Mouse (Mus musculus) cerebellum, adult 18-20 months (tissue): ENCODE results near the gene Tacc2.
"Not testable (repeated sequence)": the region's sequence is repeated elsewhere in the genome, so short reads cannot be mapped to it uniquely, and the experiment has no call there.

Source experiments
- DNase-seq, 2 experiments: peaks; one replicate each; pipeline ENCODE4 v3.0.0; 2021

The Tacc2 gene

DNA sequence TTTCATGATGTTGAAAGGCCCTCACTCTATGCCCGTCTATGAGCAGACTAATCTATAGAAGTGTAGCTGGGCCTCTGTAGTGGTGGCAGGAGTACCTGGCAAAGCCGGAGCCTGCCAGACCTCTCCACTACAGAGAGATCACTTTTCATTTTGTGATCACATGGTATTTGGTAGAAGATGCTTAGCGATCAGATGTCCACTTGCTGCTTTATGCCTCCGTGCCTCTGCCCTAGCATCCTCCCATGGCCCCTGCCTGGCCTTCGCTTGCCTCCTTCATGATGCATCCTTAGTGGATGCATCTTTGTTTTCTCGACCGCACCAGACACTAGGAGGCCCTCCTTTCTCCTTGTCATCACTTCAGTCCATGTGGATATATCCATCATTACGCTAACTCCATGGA is 79.7 kb downstream of the Tacc2 start:
- DNase-seq = no peak

- no peak for DNase-seq
Observed at GRCm38 (mm10) chr7:130657751-130658150, 80.5 kb downstream of the Tacc2 start.

- DNase-seq = no peak
Observed at GRCm38 (mm10) chr7:130659129-130659528, 81.9 kb downstream of the Tacc2 start.

DNA sequence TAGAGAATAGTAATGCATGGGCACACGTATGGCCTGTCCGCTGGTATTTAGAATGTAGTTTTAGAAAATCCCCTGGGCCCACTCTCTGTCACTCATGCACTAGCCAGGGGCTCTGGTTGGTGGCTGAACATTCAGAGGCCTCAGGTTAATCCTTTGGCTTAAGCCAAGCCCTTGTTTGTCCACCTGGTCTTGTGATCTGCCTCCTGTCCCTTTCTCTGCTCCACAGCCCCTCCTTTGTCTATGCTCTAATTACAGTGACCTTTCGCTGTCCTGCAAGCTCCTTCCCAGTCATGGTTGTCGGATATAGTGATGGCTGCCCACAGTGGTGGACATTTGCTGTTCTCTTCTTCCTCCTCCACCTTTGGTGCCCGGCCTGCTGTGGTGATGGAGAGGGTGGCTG is 85.0 kb downstream of the Tacc2 start:
- no peak for DNase-seq

GRCm38 (mm10) chr7:130662869-130663268 is 85.6 kb downstream of the Tacc2 start:
- no peak for DNase-seq

GRCm38 (mm10) chr7:130664037-130664436 is 86.8 kb downstream of the Tacc2 start:
- DNase-seq = no peak

- DNase-seq = no peak
Observed at GRCm38 (mm10) chr7:130664629-130665028, 87.4 kb downstream of the Tacc2 start.

- no peak for DNase-seq
Observed at GRCm38 (mm10) chr7:130665358-130665757, 88.1 kb downstream of the Tacc2 start.

GRCm38 (mm10) chr7:130668013-130668412 is 90.8 kb downstream of the Tacc2 start:
- not testable (repeated sequence) for DNase-seq

DNA sequence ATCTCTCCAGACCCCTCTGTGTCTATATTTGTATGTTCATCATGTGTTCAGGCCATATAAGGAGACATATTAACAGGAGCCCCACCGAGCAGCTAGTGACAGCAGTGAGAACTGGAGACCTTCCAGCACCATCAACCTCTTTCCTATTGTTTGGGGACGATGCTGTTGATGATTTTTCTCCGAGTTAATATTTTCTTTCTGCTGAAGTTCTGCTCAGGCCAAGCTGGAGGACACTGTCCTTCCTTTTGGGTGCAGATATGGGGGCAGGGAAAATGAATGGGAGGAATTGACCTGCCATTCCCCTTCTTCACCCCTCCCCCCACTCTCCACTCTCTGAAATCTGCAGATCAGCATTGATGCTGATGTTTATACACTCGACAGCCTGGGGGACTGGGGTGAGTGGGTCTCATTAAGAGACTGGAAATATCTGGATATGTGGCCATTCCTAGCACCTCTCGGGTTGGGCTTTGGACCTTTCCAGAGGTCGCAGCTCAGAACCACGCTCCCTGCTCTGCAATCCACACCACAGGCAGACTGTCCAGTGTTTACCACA is 91.6 kb downstream of the Tacc2 start:
- no peak for DNase-seq

- DNase-seq = no peak
Observed at GRCm38 (mm10) chr7:130669370-130669881, 92.2 kb downstream of the Tacc2 start.

- no peak for DNase-seq
Observed at GRCm38 (mm10) chr7:130670358-130670757, 93.1 kb downstream of the Tacc2 start.

DNA sequence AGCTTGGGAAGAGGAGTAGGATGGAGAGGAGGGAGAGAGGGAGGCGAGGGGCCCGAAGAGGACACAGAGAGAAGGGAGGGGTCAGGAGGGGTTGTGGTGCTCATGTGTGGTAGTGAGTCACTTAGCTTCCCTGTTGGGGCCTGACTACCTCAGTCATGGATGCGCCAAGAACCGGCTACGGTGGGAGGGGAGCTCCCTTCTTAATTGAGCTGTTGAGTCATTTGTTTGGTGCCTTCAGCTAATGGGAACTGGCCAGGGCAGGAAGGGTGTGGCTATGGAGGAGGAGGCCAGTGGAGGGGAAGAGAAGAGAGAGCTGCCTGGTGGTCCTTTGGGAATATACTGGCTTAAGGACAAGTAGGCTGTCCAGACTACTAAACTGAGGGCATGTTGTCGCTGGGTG is 94.1 kb downstream of the Tacc2 start:
- DNase-seq = no peak

- DNase-seq = peak; percentile 67 to 69
Observed at GRCm38 (mm10) chr7:130673169-130674033, 96.2 kb downstream of the Tacc2 start.

DNA sequence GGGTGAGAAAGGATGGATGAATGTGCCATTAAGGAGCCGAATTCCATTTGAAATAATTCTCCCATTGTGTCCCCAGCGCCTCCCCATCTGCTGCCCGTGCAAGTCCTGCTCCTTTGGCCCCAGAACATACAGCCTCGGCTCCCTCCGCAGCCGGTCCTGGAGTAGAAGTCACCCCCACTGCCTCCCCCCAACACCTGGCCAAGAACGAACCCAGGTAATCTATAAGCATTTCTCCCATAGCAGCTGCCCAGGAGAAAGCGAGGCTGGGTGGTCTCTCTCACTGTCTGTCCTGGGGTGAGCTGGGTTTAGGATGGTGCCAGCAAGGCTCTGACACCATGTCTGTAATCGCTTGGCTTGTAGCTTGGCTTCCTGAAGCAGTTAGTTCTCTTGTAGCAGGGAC is 97.3 kb downstream of the Tacc2 start:
- no peak for DNase-seq

- DNase-seq = no peak
Observed at GRCm38 (mm10) chr7:130676885-130677540, 99.8 kb downstream of the Tacc2 start.

GRCm38 (mm10) chr7:130677541-130678274 is 100.5 kb downstream of the Tacc2 start:
- no peak for DNase-seq

- no peak for DNase-seq
Observed at GRCm38 (mm10) chr7:130678414-130678813, 101.2 kb downstream of the Tacc2 start.

DNA sequence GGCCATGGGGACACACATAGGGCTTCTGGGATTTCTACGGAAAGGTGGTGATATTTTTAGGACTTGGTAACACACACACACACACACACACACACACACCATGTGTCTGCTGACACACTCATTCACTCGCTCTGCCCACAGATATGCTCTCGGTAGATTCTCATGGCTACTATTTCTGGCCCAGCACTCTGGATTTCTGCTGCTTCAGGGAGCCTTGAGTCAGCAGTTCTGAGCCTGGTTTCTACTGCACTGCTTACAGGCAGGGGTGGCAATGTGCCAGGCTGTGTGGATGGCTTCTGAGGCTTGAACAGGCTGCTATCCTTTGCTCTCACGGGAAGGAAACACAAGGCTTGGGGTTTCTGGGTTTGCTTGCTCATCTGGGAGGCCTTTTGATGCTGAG is 104.6 kb downstream of the Tacc2 start:
- DNase-seq = peak; percentile 84 to 85

DNA sequence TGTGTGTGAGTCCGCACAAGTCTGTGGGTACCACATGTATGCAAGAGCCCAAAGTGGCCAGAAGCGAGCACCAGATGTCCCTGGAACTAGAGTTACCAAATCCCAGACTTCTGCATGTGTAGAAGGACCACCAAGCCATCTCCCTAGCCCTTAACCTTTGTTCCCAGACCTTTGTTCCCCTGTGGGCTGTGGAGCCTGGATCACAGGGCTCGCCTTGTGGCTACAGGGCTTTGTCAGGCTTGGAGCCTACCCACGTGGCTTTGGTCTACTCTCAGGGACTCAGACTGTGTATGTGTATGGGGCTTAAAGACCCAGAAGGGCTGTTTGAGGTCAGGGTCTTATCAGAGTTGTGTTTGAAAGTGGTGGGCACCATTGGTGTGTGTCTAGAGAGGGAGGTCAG is 111.4 kb downstream of the Tacc2 start:
- no peak for DNase-seq

DNA sequence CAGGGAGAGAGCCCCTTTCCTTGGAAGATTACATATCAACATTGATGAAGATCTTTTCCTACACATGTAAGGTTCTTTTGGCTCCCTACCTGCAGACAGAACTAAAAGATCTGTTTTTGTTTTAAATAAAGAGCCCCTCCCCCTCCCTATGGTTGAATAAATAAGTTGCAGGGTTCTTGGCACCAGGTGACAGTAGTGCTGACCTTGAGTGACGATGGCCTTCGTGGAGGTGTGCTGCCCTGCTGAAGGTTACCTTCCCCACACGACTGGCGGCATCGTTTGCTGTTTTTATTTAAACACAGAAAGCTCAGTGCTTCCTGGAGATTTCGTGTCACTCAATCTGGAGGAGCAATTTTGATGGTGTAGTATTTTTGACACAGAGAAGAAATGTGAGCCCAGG is 113.6 kb downstream of the Tacc2 start:
- no peak for DNase-seq

- no peak for DNase-seq
Observed at GRCm38 (mm10) chr7:130691931-130692330, 114.7 kb downstream of the Tacc2 start.

DNA sequence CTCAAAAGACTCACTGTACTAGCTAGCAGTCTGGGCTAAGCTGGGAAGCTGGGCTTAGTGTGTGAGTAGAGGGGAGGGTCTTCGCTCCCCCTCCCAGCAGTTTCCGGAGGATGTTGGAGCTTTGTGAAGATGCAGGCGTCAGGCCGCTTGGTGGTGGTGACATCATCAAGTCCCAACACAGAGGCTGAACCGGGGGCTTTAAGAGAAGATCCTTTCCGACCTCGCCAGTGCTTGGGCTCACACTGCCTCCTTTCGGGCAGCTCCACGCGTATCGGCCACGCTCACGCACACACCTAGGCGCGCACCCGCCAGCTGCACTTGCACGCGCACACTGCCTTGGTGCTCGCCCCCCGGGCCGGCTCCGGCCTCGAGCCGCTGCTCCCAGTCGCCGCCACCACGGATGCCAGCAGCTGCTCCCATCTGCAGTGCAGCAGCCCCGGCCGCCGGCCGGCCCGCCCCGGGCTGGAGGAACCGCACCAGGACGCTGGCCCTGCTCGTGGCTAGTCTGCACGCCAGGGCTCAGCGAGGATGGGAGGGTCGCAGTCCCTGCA is 115.2 kb downstream of the Tacc2 start:
- DNase-seq = peak; percentile 83 to 86
